Mouse (Mus musculus): ENCODE results near the gene Cngb1.
"Not testable (repeated sequence)": the region's sequence is repeated elsewhere in the genome, so short reads cannot be mapped to it uniquely, and the experiment has no call there.

Gene Cngb1

GRCm38 (mm10) chr8:95249847-95250246 lies 56.5 kb downstream of the Cngb1 start:
- DNase-seq (ENCODE audit: extremely low spot score, low read depth, low spot score), result no peak

- DNase-seq (ENCODE audit: extremely low spot score, low read depth, low spot score), result no peak
These were observed 59.1 kb downstream of the Cngb1 start for GRCm38 (mm10) chr8:95247277-95247676.

GRCm38 (mm10) chr8:95245180-95245579 lies 61.2 kb downstream of the Cngb1 start:
- DNase-seq (ENCODE audit: extremely low spot score, low read depth, low spot score), result no peak

GRCm38 (mm10) chr8:95243853-95244252 lies 62.5 kb downstream of the Cngb1 start:
- no peak for DNase-seq (ENCODE audit: extremely low spot score, low read depth, low spot score)

GRCm38 (mm10) chr8:95242826-95243571 lies 63.4 kb downstream of the Cngb1 start:
- DNase-seq (ENCODE audit: extremely low spot score, low read depth, low spot score), result no peak

- DNase-seq (ENCODE audit: extremely low spot score, low read depth, low spot score), result no peak
These were observed 64.1 kb downstream of the Cngb1 start for GRCm38 (mm10) chr8:95242099-95242825.

- DNase-seq (ENCODE audit: extremely low spot score, low read depth, low spot score), result peak; percentile 18
These were observed 70.7 kb downstream of the Cngb1 start for GRCm38 (mm10) chr8:95235683-95236082.

- not testable (repeated sequence) for DNase-seq (ENCODE audit: extremely low spot score, low read depth, low spot score)
These were observed 76.3 kb downstream of the Cngb1 start for GRCm38 (mm10) chr8:95230086-95230485.

- DNase-seq (ENCODE audit: extremely low spot score, low read depth, low spot score), result no peak
These were observed 79.3 kb downstream of the Cngb1 start for GRCm38 (mm10) chr8:95227151-95227468.

- no peak for DNase-seq (ENCODE audit: extremely low spot score, low read depth, low spot score)
These were observed 79.9 kb downstream of the Cngb1 start for GRCm38 (mm10) chr8:95226251-95227150.

GRCm38 (mm10) chr8:95223969-95224368 lies 82.4 kb downstream of the Cngb1 start:
- DNase-seq (ENCODE audit: extremely low spot score, low read depth, low spot score), result no peak

- no peak for DNase-seq (ENCODE audit: extremely low spot score, low read depth, low spot score)
These were observed 85.3 kb downstream of the Cngb1 start for GRCm38 (mm10) chr8:95221045-95221444.

GRCm38 (mm10) chr8:95220571-95220998 lies 85.8 kb downstream of the Cngb1 start:
- DNase-seq (ENCODE audit: extremely low spot score, low read depth, low spot score), result no peak

- DNase-seq (ENCODE audit: extremely low spot score, low read depth, low spot score), result no peak
These were observed 86.8 kb downstream of the Cngb1 start for GRCm38 (mm10) chr8:95219623-95220022.

- DNase-seq (ENCODE audit: extremely low spot score, low read depth, low spot score), result no peak
These were observed 90.5 kb downstream of the Cngb1 start for GRCm38 (mm10) chr8:95215709-95216360.

GRCm38 (mm10) chr8:95209924-95210323 lies 96.5 kb downstream of the Cngb1 start:
- peak; percentile 18 for DNase-seq (ENCODE audit: extremely low spot score, low read depth, low spot score)

GRCm38 (mm10) chr8:95205946-95206345 lies 100.4 kb downstream of the Cngb1 start:
- DNase-seq (ENCODE audit: extremely low spot score, low read depth, low spot score), result no peak

- peak; percentile 42 for DNase-seq (ENCODE audit: extremely low spot score, low read depth, low spot score)
These were observed 102.4 kb downstream of the Cngb1 start for GRCm38 (mm10) chr8:95204039-95204380.

- DNase-seq (ENCODE audit: extremely low spot score, low read depth, low spot score), result no peak
These were observed 102.9 kb downstream of the Cngb1 start for GRCm38 (mm10) chr8:95203326-95204038.

GRCm38 (mm10) chr8:95202649-95203275 lies 103.6 kb downstream of the Cngb1 start, which contains the start of gene Kifc3:
Gene Kifc3 (minus strand): TSS chr8:95202812.
- no peak for DNase-seq (ENCODE audit: extremely low spot score, low read depth, low spot score)

All from hindlimb bud, embryonic 11.5 days (tissue).